ENCODE assay signal across 10 mouse cellular contexts in the genomic region with DNA sequence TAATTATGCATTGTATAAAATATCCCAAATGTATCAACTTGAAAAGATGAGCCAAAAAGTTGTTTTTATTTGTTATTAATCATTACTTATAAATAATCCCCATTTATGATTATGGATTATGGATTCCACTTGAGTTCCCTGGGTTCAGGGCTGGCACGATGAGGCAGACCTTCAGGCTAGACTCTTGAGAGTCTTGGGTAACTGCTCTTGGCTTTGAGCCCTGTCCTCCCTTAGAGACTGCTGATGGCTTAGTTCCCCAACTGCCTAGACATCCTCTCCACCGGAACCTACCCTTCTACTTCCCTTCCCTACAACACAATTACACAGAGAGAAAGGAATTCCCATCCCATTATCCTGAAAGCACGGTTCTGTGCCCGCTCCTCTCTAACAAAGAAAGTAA.
"Had no signal": no experiment of that assay in that cellular context is flagged by ENCODE, and none has a peak within 500 bp of the region (broad histone marks: within the 10 kb centered on the region; RNA-seq: fewer than 3 reads in every experiment).

No protein-coding gene starts in this region.

- H3K27ac ChIP-seq: limb, embryonic 15.5 days; liver, embryonic 14.5 days; midbrain, embryonic 12.5 days; neural tube, embryonic 15.5 days; stomach, postnatal 0 days had no signal

- H3K36me3 ChIP-seq: limb, embryonic 15.5 days; midbrain, embryonic 12.5 days; neural tube, embryonic 15.5 days had no signal

- H3K4me1 ChIP-seq: limb, embryonic 15.5 days; midbrain, embryonic 12.5 days; neural tube, embryonic 15.5 days had no signal

- H3K4me2 ChIP-seq: limb, embryonic 15.5 days; midbrain, embryonic 12.5 days; neural tube, embryonic 15.5 days had no signal

- H3K9ac ChIP-seq: limb, embryonic 15.5 days; liver, embryonic 14.5 days; midbrain, embryonic 12.5 days; neural tube, embryonic 15.5 days had no signal

- H3K4me3 ChIP-seq: limb, embryonic 15.5 days; midbrain, embryonic 12.5 days; myocyte; neural tube, embryonic 15.5 days had no signal

- H3K27me3 ChIP-seq: limb, embryonic 15.5 days; midbrain, embryonic 12.5 days; neural tube, embryonic 15.5 days had no signal

- DNase-seq: kidney, postnatal 25 days; lung, adult 18-20 months; lung, postnatal 10 days; thymus, postnatal 4 days had no signal

- H3K9me3 ChIP-seq: limb, embryonic 15.5 days; midbrain, embryonic 12.5 days; neural tube, embryonic 15.5 days had no signal
